Mouse (Mus musculus) kidney, postnatal 36 days (tissue): Measurements from ENCODE around the gene Cabp1.
A peak's percentile ranks its signal among the peaks of the same experiment; 100 is the strongest.

Source experiments
- DNase-seq, 2 experiments: peaks; one replicate each; pipeline ENCODE4 v3.0.0; 2021 to 2022; ENCODE audit warnings: mixed read lengths in 2 of 2

Gene Cabp1

GRCm38 (mm10) chr5:115193669-115194625 is at the start of gene Cabp1:
Gene Cabp1, minus strand, starts transcription at chr5:115194381.
- peak; percentile 41 to 81 for DNase-seq

- DNase-seq, result no peak
Measured at GRCm38 (mm10) chr5:115240191-115240590, 46.0 kb upstream of the Cabp1 start.

GRCm38 (mm10) chr5:115238729-115239195 is 44.6 kb upstream of the Cabp1 start:
- DNase-seq, result peak in 1 of 2 experiments; percentile 63

- peak; percentile 95 to 97 for DNase-seq
Measured at GRCm38 (mm10) chr5:115237803-115238728, 43.9 kb upstream of the Cabp1 start.

- DNase-seq, result peak; percentile 90 to 98
Measured at GRCm38 (mm10) chr5:115235786-115236263, 41.6 kb upstream of the Cabp1 start, which contains the start of gene Pop5. Gene Pop5, plus strand, starts transcription at chr5:115235836.

- DNase-seq, result peak; percentile 59 to 71
Measured at GRCm38 (mm10) chr5:115235323-115235771, 41.2 kb upstream of the Cabp1 start.

GRCm38 (mm10) chr5:115234519-115234918 is 40.3 kb upstream of the Cabp1 start:
- no peak for DNase-seq

- DNase-seq, result no peak
Measured at GRCm38 (mm10) chr5:115233031-115233780, 39.0 kb upstream of the Cabp1 start.

GRCm38 (mm10) chr5:115232516-115232915 is 38.3 kb upstream of the Cabp1 start:
- DNase-seq, result no peak

GRCm38 (mm10) chr5:115231552-115232120 is 37.5 kb upstream of the Cabp1 start:
- no peak for DNase-seq

GRCm38 (mm10) chr5:115230830-115231551 is 36.8 kb upstream of the Cabp1 start:
- DNase-seq, result no peak

GRCm38 (mm10) chr5:115222485-115222884 is 28.3 kb upstream of the Cabp1 start:
- DNase-seq, result no peak

- DNase-seq, result no peak
Measured at GRCm38 (mm10) chr5:115220931-115221640, 26.9 kb upstream of the Cabp1 start.

GRCm38 (mm10) chr5:115217998-115218397 is 23.8 kb upstream of the Cabp1 start:
- no peak for DNase-seq

- DNase-seq, result no peak
Measured at GRCm38 (mm10) chr5:115215273-115216185, 21.3 kb upstream of the Cabp1 start.

- peak in 1 of 2 experiments; percentile 31 for DNase-seq
Measured at GRCm38 (mm10) chr5:115214864-115215263, 20.7 kb upstream of the Cabp1 start.

- no peak for DNase-seq
Measured at GRCm38 (mm10) chr5:115212861-115213260, 18.7 kb upstream of the Cabp1 start.

- no peak for DNase-seq
Measured at GRCm38 (mm10) chr5:115212451-115212850, 18.3 kb upstream of the Cabp1 start.

GRCm38 (mm10) chr5:115210380-115210779 is 16.2 kb upstream of the Cabp1 start:
- peak in 1 of 2 experiments; percentile 69 for DNase-seq
